Mouse (Mus musculus): ENCODE measurements around the gene Asb1. TPM values are rescaled to one million over a fixed set of nuclear protein-coding genes. Genes with fewer than 3 reads are reported as not detected.
A peak's percentile ranks its signal among the peaks of the same experiment; 100 is the strongest.

The Asb1 gene
- polyA plus RNA-seq, 1 experiment from 2014 or later, result 7.3 TPM

DNA sequence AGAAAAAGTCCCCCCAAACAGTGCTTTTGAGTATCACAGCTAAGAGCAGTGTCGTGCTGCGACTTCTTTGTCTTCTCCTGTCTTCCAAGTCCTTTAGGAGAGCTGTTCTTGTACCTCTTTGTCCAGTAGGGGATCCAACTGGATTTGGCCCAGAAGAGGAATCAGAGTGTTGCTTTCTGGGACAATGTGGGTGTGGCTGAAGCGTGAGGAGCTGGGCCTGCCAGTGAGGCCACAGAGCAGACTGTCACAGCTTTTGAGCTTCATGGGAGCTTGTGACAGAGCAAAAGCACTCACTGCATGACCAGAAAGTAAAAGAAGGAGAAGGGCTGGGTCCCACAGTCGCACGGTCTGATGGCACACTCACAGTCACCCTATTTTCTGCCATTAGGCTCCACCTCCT is 7.5 kb upstream of the Asb1 start:
- peak overlapping the region; percentile 18; the same call in 1 of the 2 replicates for H3K27ac ChIP-seq
- 86% methylated on average over 5 of the region's 5 CpGs for WGBS
- no peak overlapping the region for H3K4me3 ChIP-seq
- no peaks in the 10 kb centered on the region for H3K9me3 ChIP-seq
- H3K27me3 ChIP-seq (ENCODE audit: poor library complexity, severe bottlenecking), result peaks cover 20% of the 10 kb centered on the region
- no peaks in the 10 kb centered on the region for H3K4me1 ChIP-seq
- DNase-seq (ENCODE audit: extremely low spot score, low spot score), result no peak
- H3K36me3 ChIP-seq (replicated peaks), result peaks cover 17% of the 10 kb centered on the region

DNA sequence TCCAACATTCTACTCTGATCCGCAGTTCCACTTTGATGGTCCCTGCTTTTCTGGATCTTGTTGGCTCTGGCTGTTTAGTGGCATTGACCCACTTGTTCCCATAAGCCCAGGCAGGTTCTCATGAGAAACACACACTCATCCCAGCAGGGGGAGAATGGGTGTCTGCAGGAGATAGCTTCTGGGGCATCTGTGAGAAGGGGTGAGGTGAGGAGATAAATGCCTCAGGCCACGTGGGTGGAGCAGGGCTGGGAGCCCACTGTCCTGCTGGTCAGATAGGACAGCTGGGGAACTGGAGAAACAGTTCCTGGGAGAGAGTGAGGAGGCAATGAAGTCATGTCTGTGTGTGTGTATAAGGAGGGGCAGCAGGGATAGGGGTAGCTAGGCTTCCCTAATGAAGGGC is 6.9 kb upstream of the Asb1 start:
- 70% methylated on average over 2 of the region's 2 CpGs for WGBS
- Histone ChIP-seq H3K27ac (peak overlapping the region; percentile 44), H3K9me3 (no peaks in the 10 kb centered on the region), H3K36me3 (replicated peaks) (peaks cover 11% of the 10 kb centered on the region), H3K4me3 (no peak overlapping the region), H3K27me3 (ENCODE audit: poor library complexity, severe bottlenecking) (peaks cover 26% of the 10 kb centered on the region), H3K4me1 (peaks cover 5% of the 10 kb centered on the region; the same call in 1 of the 2 replicates)
- no peak for DNase-seq (ENCODE audit: extremely low spot score, low spot score)

DNA sequence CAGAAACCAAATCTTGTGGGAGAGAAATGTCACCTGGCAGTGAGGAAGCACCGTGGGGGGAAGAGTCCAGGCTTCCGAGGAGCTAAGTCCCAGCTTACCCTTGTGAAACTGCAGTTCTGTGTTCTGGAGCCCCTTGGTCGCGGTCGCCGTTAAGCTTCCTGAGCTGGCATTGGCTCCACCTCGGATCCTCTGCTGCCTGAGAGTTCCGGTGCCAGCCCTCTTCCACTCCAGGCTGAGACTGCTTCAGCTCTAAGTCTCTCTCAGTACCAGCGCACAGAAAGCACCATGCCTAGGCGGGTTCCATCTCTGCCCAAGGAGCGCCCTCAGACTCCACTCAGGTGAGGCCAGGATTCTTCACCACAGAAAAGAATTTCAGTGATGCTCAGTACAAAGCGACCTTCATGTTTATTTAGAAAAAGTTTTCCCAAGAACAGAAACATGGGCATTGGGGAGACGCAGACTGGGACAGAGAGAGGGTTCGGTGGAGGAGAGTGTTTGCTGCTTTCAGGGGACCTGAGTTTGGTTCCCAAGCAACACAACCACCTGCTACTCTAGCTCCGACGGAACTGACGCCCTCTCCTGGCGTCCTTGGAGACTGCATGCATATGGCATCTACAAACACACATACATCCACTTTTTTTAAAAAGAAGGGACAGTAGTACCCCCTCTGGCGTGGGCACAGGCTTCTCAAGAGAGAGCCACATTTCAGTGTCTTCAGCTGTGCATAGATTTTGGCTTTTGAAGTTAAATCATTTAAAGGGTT is 6.2 kb upstream of the Asb1 start:
- peak overlapping the region; percentile 44 for H3K27ac ChIP-seq

DNA sequence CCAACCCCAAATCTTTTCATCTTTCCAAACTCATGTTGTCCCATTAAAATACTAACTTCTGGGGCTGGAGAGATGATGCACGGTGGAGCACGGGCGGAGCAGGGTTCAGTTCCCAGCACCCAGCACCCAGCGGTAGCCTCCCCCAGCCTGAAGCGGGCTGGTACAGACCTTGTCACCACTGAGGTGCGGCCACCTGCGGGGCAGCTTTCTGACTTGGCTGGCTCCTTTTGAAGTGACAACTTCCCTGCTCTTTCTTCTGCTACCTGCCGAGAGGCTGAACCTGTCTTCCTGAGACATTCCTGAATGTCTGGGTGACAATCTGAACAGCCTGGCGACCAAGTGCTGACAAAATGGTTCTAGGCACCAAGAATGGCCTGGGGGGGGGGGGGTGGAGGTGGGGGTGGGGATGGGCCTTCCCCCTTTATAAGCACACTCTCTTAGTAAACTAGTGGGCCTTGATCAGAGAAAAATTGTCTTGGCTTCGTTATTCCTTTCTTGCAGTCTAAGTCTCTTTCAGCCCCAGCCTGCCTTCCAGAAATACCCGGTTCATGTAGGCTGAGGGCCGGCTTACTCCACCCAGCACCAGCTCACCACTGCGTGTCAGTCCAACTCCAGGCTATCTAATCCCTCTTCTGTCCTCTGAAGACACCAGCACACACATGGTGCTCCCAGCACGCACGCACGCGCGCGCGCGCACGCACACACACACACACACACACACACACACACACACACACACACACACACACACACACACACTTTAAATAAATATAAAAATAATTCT is 2.4 kb upstream of the Asb1 start:
- 15% methylated on average over 22 of the region's 22 CpGs for WGBS

More for the DNA sequence above, 6.2 kb upstream of the Asb1 start:
- Histone ChIP-seq H3K27me3 (ENCODE audit: poor library complexity, severe bottlenecking) (peaks cover 33% of the 10 kb centered on the region), H3K4me1 (peaks cover 5% of the 10 kb centered on the region; the same call in 1 of the 2 replicates), H3K4me3 (no peak overlapping the region), H3K9me3 (no peaks in the 10 kb centered on the region), H3K36me3 (replicated peaks) (peaks cover 7% of the 10 kb centered on the region)
- DNase-seq (ENCODE audit: extremely low spot score, low spot score), result no peak
- 84% methylated on average over 19 of the region's 19 CpGs for WGBS

DNA sequence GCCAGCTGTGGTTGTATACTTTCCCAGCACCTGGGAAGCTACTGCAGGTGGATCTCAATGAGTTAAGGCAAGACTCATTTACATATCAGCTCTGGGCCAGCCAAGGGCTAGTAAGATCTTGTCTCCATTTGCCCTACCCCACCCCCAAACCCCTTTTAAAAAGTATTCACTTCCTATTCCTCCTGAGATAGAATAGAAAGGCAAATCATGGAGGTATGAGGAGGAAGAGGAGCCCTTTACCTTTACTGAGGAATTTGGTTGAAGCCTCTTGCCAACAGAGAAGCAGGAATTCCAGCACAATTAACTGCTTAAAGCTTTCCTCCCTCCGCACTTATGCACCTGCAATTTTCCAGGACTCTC is 1.8 kb upstream of the Asb1 start:
- Histone ChIP-seq H3K27me3 (ENCODE audit: poor library complexity, severe bottlenecking) (peaks cover 41% of the 10 kb centered on the region), H3K36me3 (replicated peaks) (no peaks in the 10 kb centered on the region), H3K27ac (no peak overlapping the region), H3K9me3 (no peaks in the 10 kb centered on the region), H3K4me1 (peaks cover 28% of the 10 kb centered on the region), H3K4me3 (no peak overlapping the region)
- no peak for DNase-seq (ENCODE audit: extremely low spot score, low spot score)
- 54% methylated on average over 1 of the region's 1 CpGs for whole genome bisulfite sequencing

More for the DNA sequence above, 2.4 kb upstream of the Asb1 start:
- Histone ChIP-seq H3K36me3 (replicated peaks) (no peaks in the 10 kb centered on the region), H3K4me1 (peaks cover 28% of the 10 kb centered on the region), H3K4me3 (no peak overlapping the region), H3K9me3 (no peaks in the 10 kb centered on the region), H3K27ac (no peak overlapping the region), H3K27me3 (ENCODE audit: poor library complexity, severe bottlenecking) (peaks cover 41% of the 10 kb centered on the region)
- DNase-seq (ENCODE audit: extremely low spot score, low spot score), result no peak

DNA sequence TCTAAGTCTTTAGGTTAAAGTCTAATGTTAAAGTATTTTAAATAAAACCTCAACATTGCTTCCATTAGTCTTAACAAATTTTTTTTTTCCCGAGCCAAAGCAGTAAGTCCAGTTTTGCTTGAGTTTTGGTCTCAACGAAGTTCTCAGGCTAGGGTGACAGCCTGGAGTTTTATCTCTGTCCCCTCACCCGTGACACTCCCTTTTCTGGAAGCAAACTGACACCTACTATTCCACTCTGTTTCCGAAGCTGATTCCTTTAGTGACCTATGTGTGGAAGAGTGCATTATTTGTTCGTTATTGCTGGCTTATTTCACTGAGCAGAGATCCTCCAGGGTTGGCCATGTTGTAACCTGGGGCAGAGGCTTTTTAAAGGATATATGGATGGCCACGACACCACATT is 1.1 kb upstream of the Asb1 start:
- DNase-seq (ENCODE audit: extremely low spot score, low spot score), result no peak
- no peaks in the 10 kb centered on the region for H3K9me3 ChIP-seq
- H3K4me1 ChIP-seq, result peaks cover 28% of the 10 kb centered on the region
- peak overlapping the region; percentile 72 for H3K27ac ChIP-seq
- H3K36me3 ChIP-seq (replicated peaks), result no peaks in the 10 kb centered on the region; the same call in 1 of the 2 replicates
- WGBS, result 34% methylated on average over 6 of the region's 6 CpGs
- peak overlapping the region; percentile 65 for H3K4me3 ChIP-seq
- peaks cover 41% of the 10 kb centered on the region for H3K27me3 ChIP-seq (ENCODE audit: poor library complexity, severe bottlenecking)

DNA sequence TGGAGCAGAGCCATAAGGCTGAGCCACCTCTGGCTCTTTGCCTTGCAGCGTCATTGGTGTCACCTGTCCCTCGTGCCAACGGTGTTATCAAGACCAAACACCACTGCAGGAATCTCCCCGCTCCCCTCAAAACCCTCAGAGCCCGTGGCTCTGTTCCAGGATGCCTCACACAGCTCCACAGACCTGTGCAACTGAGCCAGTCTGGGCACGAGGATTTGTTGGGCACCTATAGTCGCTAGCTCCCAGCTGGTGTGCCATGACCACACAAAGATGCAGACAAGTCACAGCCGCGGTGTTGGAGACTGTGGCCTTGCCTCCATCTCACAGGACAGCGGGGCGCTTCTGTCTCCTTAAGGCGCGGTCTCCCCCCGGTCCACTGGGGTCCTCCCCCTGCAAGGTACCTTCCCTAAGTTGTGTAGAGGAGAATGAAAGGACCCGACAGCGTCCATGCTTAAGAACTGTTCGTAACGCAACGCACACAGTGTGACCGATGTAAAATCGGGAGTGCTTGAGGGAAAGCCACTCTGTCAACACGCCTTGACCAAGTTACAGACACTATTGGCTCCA is 557 bp upstream of the Asb1 start:
- peak overlapping the region; percentile 72 for H3K27ac ChIP-seq
- WGBS, result under 1% methylated on average over 22 of the region's 22 CpGs
- H3K4me1 ChIP-seq, result peaks cover 28% of the 10 kb centered on the region
- no peak for DNase-seq (ENCODE audit: extremely low spot score, low spot score)
- no peaks in the 10 kb centered on the region; the same call in 1 of the 2 replicates for H3K36me3 ChIP-seq (replicated peaks)
- H3K27me3 ChIP-seq (ENCODE audit: poor library complexity, severe bottlenecking), result peaks cover 41% of the 10 kb centered on the region
- H3K4me3 ChIP-seq, result peak overlapping the region; percentile 65
- no peaks in the 10 kb centered on the region for H3K9me3 ChIP-seq

DNA sequence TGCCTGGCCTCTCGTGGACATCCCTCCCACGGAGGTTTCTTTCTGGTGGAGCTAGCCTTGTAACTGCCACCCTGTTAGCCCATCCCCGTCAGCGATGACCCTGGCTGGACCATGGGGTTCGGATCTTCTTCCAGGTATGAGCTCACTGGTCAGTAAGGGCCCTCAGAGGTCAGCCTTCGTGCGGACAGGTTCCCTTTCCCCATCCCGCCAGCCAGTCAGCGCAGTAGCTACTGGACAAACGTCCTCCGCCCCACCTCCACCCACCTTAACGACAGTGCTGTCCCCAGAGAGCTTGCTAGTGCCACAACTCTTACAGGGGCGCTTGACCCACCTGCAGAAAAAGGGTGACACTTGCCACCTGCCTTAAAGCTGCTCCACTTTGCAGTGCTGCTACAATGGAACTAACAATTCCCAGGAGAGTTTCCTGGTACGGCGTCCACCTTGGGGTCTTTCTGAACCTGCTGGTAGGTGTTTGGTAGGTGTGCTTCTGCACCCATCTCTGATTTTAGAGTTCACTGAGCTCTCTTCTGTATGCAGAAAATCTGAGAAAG is 773 bp downstream of the Asb1 start:
- Histone ChIP-seq H3K9me3 (no peaks in the 10 kb centered on the region), H3K4me3 (peak overlapping the region; percentile 65), H3K27ac (peak overlapping the region; percentile 72), H3K4me1 (peaks cover 28% of the 10 kb centered on the region), H3K36me3 (replicated peaks) (peaks cover 6% of the 10 kb centered on the region), H3K27me3 (ENCODE audit: poor library complexity, severe bottlenecking) (peaks cover 39% of the 10 kb centered on the region)
- no peak for DNase-seq (ENCODE audit: extremely low spot score, low spot score)
- 15% methylated on average over 15 of the region's 15 CpGs for WGBS

DNA sequence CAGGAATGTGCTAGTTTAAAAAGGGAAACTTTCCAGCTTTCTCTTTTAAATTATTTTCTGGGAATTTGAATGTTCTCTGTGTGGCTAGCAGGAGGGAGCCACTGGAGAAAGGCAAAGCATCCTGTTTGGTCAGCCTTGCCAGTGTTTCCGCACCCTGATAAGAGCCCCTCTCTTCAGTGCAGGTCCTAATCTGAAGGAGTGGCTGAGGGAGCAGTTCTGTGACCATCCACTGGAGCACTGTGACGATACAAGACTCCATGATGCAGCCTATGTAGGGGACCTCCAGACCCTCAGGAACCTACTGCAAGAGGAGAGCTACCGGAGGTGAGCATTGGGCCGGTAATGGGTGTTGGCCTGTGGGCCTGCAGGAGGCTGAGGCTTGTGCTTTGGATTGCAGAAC is 3.6 kb downstream of the Asb1 start:
- Histone ChIP-seq H3K4me3 (no peak overlapping the region), H3K4me1 (peaks cover 43% of the 10 kb centered on the region), H3K9me3 (no peaks in the 10 kb centered on the region), H3K27ac (no peak overlapping the region), H3K36me3 (replicated peaks) (peaks cover 19% of the 10 kb centered on the region), H3K27me3 (ENCODE audit: poor library complexity, severe bottlenecking) (peaks cover 10% of the 10 kb centered on the region)
- 84% methylated on average over 4 of the region's 4 CpGs for WGBS
- DNase-seq (ENCODE audit: extremely low spot score, low spot score), result no peak

DNA sequence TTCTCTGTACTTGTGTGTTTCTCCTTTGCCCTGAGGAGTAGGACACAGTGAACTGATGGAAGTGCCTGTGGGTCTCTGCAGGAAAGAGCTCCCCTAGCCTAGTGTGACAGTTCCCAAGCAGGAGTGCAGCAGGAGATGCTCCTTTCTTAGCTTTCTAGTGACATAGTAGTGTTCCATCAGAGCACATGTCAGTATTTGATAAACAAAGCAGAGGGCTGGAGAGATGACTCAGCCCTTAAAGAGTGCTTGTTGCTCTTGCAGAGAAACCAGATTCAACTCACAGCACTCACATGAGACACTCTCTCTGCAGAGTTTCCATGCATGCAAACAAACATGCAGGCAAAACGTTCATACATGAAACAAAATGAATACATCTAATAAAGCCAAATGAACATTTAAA is 4.9 kb downstream of the Asb1 start:
- DNase-seq (ENCODE audit: extremely low spot score, low spot score), result no peak
- Histone ChIP-seq H3K36me3 (replicated peaks) (peaks cover 23% of the 10 kb centered on the region), H3K27ac (no peak overlapping the region), H3K27me3 (ENCODE audit: poor library complexity, severe bottlenecking) (no peaks in the 10 kb centered on the region), H3K9me3 (no peaks in the 10 kb centered on the region), H3K4me1 (peaks cover 35% of the 10 kb centered on the region), H3K4me3 (no peak overlapping the region)
- WGBS, result 87% methylated on average over 1 of the region's 1 CpGs

DNA sequence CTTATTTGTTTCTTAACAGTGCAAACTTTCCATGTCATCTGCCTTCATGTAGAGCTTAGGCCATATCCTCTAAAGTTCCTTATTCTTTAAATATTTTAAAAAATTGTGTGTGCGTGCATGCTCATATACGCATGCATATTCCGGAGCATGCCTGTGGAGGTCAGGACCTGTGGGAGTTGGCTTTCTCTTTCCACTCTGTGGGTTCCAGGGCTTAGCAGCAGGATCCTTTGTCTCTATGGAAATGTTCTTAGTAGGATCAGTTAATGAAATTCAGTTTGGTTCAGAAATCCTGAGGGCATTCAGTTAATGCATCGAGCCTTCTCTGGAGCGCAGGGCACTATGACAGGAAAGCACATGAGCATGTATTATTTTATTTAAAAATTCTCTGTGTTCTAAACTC is 7.2 kb downstream of the Asb1 start:
- Histone ChIP-seq H3K9me3 (no peaks in the 10 kb centered on the region), H3K27me3 (ENCODE audit: poor library complexity, severe bottlenecking) (no peaks in the 10 kb centered on the region), H3K27ac (no peak overlapping the region; the same call in 1 of the 2 replicates), H3K36me3 (replicated peaks) (peaks cover 32% of the 10 kb centered on the region), H3K4me1 (peaks cover 19% of the 10 kb centered on the region), H3K4me3 (no peak overlapping the region)
- no peak for DNase-seq (ENCODE audit: extremely low spot score, low spot score)
- WGBS, result 54% methylated on average over 5 of the region's 5 CpGs

DNA sequence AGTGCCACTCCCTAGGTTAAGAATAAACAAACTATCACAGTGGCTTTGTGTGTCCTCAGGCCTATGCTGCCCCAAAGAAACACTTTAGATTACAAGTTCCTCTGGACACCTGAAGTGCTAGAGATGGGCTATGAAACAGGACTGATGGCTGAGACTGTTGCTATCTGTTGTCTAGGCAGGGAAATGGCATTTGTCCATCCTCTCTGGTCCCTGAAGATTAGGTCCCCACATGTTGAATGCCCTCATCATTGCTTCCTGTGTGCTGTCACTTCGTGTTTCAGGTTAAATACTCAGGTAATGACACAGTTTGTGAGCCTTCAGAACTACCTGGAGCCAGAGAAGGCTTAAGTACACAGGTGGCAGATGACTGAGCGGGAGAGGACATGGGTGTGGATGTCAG is 8.7 kb downstream of the Asb1 start:
- Histone ChIP-seq H3K4me1 (peaks cover 19% of the 10 kb centered on the region), H3K27me3 (ENCODE audit: poor library complexity, severe bottlenecking) (no peaks in the 10 kb centered on the region), H3K27ac (no peak overlapping the region), H3K4me3 (no peak overlapping the region), H3K36me3 (replicated peaks) (peaks cover 43% of the 10 kb centered on the region), H3K9me3 (no peaks in the 10 kb centered on the region)
- WGBS, result 83% methylated on average over 2 of the region's 2 CpGs
- no peak for DNase-seq (ENCODE audit: extremely low spot score, low spot score)

Measured in forebrain, embryonic 10.5 days (tissue).